Mouse (Mus musculus): Measurements from ENCODE around the gene Emsy. TPM values are rescaled to one million over a fixed set of nuclear protein-coding genes. Genes with fewer than 3 reads are reported as not detected.

Gene Emsy
- total RNA-seq, 2 experiments from 2014 or later = 37.3 to 79.9 TPM

- ATAC-seq (ENCODE audit: poor library complexity, severe bottlenecking) = no peak
Measured at GRCm38 (mm10) chr7:98670831-98671230, 14.2 kb upstream of the Emsy start.

GRCm38 (mm10) chr7:98667956-98668746, 11.6 kb upstream of the Emsy start:
- no peak for ATAC-seq (ENCODE audit: poor library complexity, severe bottlenecking)

DNA sequence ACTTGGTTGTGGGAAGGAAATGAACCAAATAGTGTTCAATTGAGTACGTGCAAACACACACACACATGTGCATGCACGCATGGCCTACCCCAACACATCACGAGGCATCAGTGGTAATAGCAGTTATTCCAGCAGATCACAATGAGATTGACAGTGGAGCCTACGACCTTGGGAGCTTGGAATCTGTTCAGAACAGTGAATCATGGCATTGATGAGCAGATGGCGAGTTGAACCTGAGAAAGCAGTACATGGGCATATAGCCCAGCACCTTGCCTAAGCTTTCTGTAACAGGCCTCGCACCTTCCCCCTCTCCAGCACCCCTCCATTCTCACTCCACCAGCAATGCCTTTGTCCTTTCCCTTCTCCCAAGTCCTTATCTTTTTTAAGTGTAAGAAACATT, 9.1 kb upstream of the Emsy start:
- ATAC-seq (ENCODE audit: poor library complexity, severe bottlenecking) = no peak

GRCm38 (mm10) chr7:98665166-98665565, 8.6 kb upstream of the Emsy start:
- ATAC-seq (ENCODE audit: poor library complexity, severe bottlenecking) = no peak

DNA sequence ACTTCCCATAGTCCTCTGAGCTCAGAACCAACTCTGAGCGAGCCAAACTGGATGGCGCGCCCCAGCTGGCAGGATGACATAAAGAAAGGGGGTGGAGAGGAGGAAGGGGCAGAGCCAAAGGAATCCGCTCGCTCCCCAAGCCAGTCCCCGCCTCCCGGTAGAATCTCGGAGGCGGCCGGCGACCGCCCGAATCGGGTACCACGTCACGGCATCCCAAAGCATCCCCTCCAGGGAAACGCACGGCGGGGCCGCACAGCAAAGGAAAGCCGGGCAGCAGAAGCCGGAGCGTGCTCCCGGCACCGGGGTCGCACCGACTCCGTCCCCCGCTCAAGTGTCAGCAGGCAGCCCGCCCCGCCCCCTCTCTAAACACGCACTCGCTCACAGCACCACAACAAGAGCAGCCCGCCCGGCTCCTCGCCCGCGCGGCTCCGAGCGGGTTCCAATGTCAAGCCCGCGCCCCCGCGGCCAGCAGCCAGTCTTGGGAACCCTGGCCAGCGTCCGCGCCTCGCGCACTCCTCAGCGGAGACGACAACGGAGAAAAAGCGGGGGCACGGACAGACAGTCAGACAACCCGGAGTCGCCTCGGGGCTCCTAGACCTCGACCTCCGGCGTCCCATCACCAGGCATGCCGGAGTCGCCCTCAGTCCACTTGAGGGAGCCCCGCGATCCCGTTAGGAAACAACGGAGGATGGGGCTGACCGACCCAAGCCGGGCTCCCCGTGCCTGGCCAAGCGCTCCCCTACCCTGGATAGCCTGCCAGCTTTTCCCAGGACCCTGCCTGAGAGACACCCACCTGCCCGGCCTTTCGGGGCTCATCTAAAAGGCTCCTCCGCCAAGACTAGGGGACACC, 677 bp downstream of the Emsy start:
- ATAC-seq (ENCODE audit: poor library complexity, severe bottlenecking) = peak; percentile 61

DNA sequence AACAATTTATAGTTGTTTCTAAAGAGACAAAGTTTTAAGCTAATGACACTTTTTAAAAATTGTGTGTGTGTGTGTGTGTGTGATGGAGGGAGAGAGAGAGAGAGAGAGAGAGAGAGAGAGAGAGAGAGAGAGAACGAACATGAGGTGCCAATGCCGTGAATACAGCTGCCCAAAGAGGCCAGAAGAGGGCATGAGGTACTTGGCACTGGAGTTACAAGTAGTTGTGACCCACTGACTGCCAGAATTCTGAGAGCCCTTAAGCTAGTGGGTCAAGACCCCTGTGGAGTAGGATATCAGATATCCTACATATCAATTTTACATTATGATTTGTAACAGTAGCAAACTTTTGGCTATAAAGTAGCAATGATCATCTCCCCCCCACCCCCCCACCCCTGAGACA, 4.9 kb downstream of the Emsy start:
- ATAC-seq (ENCODE audit: poor library complexity, severe bottlenecking) = no peak

DNA sequence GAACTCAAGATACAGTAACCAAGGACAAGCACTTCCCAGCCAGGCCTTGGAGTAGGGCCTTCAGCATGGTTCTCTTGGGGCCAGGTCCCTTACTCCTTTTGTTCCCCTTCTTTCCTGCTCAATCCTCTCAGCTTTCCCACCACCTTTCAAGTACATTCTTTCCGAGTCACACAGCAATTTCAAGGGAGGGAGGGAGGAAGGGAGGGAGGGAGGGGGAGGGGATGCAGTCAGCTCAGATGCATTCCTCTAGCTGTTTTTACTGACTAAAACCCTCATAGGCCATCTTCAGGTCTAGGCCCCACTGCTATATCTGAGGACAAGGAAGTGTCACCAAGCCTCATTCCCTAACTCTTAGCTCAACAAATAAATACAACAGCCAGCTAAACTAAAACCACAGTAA, 12.3 kb downstream of the Emsy start:
- ATAC-seq (ENCODE audit: poor library complexity, severe bottlenecking) = no peak

- ATAC-seq (ENCODE audit: poor library complexity, severe bottlenecking) = no peak
Measured at GRCm38 (mm10) chr7:98636607-98637006, 20.0 kb downstream of the Emsy start.

GRCm38 (mm10) chr7:98633032-98633431, 23.6 kb downstream of the Emsy start:
- no peak for ATAC-seq (ENCODE audit: poor library complexity, severe bottlenecking)

GRCm38 (mm10) chr7:98629947-98630346, 26.6 kb downstream of the Emsy start:
- no peak for ATAC-seq (ENCODE audit: poor library complexity, severe bottlenecking)

- no peak for ATAC-seq (ENCODE audit: poor library complexity, severe bottlenecking)
Measured at GRCm38 (mm10) chr7:98617739-98618138, 38.8 kb downstream of the Emsy start.

DNA sequence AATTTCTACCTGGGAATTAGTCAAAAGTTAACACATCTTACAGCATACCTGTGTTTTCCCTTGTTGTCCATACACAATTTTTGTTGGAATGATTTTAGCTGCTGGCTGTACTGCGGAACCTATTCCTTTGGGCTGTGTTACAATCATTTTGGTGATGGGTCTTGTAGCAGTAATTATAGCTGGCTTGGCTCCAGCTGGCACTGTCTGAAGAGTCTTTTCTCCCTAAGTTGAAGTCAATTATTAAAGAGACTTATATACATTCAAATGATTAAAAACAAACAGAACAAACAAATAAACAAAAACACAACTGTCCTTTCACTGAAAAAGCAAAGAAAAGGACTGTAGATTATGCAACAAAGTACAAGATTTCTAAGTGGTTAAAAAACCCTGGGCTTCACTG, 43.6 kb downstream of the Emsy start:
- ATAC-seq (ENCODE audit: poor library complexity, severe bottlenecking) = no peak

GRCm38 (mm10) chr7:98608520-98608919, 48.1 kb downstream of the Emsy start:
- no peak for ATAC-seq (ENCODE audit: poor library complexity, severe bottlenecking)

DNA sequence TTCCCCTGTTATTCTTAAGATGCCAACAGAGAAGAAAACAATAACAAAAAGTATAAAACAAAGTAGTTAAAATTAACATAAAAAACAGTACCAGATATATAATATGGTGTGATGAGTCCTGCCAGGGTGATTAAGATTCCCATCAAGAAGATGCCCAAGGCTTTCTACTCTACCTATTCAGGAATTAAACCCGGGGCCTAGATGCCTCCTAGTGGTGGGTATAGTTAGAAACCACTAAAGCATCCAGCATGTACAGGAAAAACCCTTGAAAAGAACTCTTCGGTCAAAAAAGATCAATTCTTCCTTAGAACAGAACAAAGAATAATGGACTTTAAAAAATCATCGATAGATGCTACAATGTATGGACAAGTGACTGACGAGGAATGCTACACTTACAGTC, 49.4 kb downstream of the Emsy start:
- no peak for ATAC-seq (ENCODE audit: poor library complexity, severe bottlenecking)

GRCm38 (mm10) chr7:98601715-98602114, 54.9 kb downstream of the Emsy start:
- ATAC-seq (ENCODE audit: poor library complexity, severe bottlenecking) = 0 out of 2 replicates have a peak, but pooled peaks have one; percentile 18

- ATAC-seq (ENCODE audit: poor library complexity, severe bottlenecking) = no peak
Measured at GRCm38 (mm10) chr7:98597402-98597801, 59.2 kb downstream of the Emsy start.

DNA sequence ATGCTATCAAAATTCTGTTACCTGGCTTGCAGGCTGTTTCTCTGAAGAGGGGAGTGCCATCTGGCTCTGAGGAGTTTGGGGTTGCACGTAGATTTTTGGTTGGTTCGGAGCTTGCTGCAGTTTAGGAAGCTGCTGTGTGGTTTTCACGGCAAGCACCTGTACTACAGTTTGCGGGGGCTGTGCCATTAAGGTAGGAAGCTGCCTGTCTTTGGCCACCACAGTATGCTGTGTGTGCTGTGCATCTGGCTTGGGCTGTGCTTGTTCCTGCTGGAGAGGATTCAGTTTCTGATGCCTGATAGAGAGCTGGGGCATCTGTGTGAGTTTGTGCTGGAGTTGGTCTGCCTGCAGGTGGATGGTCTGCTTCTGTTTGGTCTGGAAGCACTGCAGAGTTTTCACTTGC, 61.9 kb downstream of the Emsy start:
- no peak for ATAC-seq (ENCODE audit: poor library complexity, severe bottlenecking)

DNA sequence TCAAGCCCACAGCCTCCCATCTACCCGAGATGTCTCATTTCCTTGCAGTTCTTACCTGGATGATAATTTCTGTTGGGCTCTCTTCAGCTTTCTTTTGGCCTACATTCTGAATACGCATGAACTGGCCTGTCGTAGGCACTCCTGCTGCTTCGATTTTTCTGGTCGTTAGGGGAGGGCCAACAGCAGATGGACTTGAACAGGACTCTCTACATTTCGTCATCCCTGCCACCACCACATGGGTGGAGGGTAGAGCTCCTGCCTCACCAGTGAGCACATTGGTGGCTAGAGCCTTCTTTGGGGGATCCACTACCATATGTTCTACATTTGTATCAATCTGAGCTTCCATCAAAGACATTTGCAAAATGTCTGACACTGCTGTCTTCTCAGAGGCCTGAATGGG, 63.3 kb downstream of the Emsy start:
- no peak for ATAC-seq (ENCODE audit: poor library complexity, severe bottlenecking)

DNA sequence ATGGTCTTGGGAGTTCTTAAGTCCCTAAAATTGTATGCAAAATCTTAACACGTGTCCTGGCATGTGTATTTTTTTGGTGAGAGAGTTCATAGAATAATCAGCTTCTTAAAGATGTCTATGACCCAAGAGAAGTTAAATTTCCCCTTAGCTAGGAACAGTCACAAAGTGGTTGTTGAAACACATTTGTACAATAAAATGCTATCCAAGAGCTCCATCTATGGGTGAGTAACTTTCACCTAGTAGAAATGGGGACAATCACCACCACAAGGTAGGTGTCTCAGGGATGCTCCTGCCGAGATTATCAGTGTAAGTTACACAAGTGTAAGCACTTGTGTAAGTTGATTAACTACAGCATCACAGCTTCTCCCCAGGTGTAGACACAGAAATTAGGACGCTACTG, 67.6 kb downstream of the Emsy start:
- no peak for ATAC-seq (ENCODE audit: poor library complexity, severe bottlenecking)

GRCm38 (mm10) chr7:98586313-98586712, 70.3 kb downstream of the Emsy start:
- no peak for ATAC-seq (ENCODE audit: poor library complexity, severe bottlenecking)

GRCm38 (mm10) chr7:98584555-98584954, 72.0 kb downstream of the Emsy start:
- peak; percentile 21; the same call in 1 of the 2 replicates for ATAC-seq (ENCODE audit: poor library complexity, severe bottlenecking)

DNA sequence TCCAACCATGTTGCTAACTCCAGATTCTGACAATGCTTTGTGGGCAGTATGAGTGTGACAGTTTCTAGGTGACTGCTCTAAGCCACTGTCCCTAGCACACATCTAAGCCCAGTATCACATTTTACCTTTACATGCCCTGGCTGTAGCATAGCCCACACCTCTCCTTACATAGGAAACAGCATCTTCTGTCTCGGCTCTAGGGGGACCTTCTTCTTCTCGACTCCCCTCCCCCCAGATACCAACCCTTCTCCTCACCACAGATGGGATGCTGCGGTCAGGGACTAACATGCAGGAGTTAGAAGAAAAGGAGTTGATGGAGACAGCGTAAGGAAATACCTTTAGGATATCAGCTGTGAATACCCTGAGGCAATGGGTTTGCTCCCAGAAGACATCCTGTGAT, 75.3 kb downstream of the Emsy start:
- no peak for ATAC-seq (ENCODE audit: poor library complexity, severe bottlenecking)
